Mouse (Mus musculus) mature B cell (primary cell): Measurements from ENCODE around the gene Tbc1d24.

ENCODE experiments used
- in situ Hi-C: fragments of 300-500 bp; cut with MboI; formaldehyde crosslinking; loops from 2 replicates; pipeline ENCODE4 v1.14.3; 2019

Tbc1d24 gene

DNA sequence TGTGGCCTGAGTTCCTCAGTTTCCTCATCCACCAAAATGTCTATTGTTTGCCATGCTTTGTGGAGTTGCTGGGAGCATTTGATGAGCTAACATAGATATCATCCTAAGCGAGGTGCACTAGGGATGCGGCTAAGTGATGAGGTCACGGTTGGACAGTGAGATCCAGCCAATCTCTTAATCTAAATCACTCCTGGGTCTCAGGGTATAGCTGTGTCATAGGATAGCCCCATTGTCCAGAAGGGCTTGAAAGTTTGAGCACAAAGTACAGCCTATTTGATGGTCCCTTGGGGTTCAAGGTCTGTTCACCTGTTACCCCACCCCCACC is 4.5 kb upstream of the Tbc1d24 start:
- in situ Hi-C loops: no loop called here

DNA sequence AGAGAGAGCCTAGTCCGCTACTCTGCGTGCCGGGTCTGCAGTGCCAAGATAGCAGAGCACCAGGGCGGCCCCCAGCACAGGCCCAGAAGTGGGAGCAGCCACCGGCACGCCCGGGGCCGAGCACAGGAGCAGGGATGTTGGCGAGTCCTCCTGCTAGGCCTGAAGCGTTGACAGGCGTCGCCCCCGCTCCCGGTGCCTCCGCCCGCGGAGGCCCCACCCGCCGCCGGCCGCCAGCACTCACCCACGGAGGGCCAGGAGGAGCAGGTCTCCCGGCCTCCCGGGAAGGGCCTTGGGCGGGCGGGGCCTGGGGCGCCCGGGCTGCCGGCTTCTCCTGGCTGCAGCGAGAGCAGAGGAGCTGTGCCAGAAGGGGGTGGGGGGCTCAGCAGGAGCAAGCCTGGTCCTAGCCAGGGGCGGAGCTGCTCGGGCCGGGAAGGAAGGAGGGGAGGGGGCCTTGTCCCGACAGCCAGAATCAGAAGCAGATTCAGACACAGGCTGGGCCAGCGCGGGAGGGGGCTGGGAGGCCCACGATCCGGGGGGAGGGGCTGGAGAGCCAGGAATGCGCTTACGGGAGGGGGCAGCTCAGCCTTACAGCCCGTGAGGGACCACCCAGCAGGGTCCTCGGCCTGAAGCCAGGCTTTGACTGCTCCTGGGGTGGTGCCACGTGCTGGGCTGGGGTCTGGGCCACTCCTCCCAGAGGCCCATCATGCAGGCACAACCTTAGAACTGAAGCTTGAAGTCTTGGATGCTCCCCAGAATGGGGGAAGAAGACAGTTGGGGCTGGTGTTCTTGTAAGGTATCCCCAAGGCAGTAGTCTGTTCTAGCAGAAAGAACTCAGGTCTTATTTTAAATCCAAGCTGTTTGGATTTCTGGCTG is 3.9 kb upstream of the Tbc1d24 start, which contains the start of gene Ntn3:
Gene Ntn3 (minus strand): TSS at position 489 of the 873 bp plus-strand sequence.
- in situ Hi-C loops: no loop called here

DNA sequence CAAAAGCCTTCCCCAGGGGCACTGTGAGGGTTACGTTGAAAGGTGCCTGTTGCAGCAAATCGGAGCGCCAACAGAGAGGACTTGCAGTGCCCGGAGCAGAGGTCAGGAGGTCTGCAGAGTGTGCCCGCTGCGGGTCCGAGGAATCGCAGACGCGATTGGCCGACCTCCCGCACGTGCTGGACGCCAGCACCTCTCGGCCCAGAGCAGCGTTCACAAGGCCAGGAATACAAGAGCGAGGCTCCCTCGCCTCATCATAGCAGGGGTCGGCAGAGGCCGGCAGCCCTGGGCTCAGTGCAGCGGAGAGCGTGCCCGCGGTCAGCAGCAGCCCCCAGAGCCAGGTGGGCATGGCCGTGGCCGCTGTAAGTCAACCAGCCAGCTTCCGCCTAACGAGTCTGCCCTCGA is 3.3 kb upstream of the Tbc1d24 start:
- in situ Hi-C loops: no loop called here

GRCm38 (mm10) chr17:24207768-24208640 is 2.6 kb upstream of the Tbc1d24 start:
- in situ Hi-C loops: no loop called here

GRCm38 (mm10) chr17:24206451-24207351 is 1.3 kb upstream of the Tbc1d24 start:
- in situ Hi-C loops: no loop called here

GRCm38 (mm10) chr17:24205908-24206361 is 573 bp upstream of the Tbc1d24 start:
- in situ Hi-C loops: no loop called here

GRCm38 (mm10) chr17:24204846-24205245 is 516 bp downstream of the Tbc1d24 start:
- in situ Hi-C loops: no loop called here

GRCm38 (mm10) chr17:24203611-24204534 is 1.5 kb downstream of the Tbc1d24 start:
- in situ Hi-C loops: no loop called here

GRCm38 (mm10) chr17:24203068-24203467 is 2.3 kb downstream of the Tbc1d24 start:
- in situ Hi-C loops: no loop called here

DNA sequence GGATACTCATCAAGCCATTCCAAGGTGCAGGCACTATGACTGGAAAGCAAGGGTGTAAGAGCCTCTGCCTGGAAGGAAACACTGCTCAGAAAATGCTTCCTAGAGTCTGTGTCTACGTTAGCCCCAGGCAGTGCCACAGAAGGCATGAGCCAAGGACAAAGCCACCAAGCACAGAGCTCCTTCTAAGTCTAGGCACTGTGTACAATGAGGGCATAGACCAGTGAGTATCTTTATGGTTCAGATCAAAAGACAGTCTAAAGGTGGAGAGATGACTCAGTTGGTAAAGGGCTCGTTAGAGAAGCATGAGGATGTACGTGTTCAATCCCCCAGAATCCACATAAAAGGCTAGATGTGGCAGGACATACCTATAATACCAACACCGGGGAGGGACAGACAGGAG is 4.3 kb downstream of the Tbc1d24 start:
- in situ Hi-C loops: no loop called here

DNA sequence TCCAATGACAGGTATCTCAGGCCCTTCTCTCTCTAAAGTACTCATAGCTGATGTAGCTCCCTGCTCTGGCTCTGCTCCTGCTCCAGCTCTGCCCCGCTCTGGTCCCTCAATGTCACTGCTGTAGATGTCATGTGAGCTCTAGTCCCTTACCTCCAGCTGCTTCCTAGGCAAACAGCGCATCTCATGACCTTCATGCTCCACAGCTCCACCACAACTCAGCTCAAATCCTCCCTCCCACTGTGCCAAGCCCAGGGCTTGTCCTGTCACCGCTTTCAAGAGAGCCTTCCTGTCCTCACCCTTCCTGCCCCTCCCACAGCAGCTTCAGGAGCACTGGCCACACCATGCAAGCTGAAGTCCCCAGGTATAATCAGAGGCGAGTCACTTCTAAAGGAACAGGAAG is 5.6 kb downstream of the Tbc1d24 start:
- in situ Hi-C loops: no loop called here

GRCm38 (mm10) chr17:24199252-24199651 is 6.1 kb downstream of the Tbc1d24 start:
- in situ Hi-C loops: no loop called here

- in situ Hi-C loops: no loop called here
Measured at GRCm38 (mm10) chr17:24197032-24197824, 8.1 kb downstream of the Tbc1d24 start.

DNA sequence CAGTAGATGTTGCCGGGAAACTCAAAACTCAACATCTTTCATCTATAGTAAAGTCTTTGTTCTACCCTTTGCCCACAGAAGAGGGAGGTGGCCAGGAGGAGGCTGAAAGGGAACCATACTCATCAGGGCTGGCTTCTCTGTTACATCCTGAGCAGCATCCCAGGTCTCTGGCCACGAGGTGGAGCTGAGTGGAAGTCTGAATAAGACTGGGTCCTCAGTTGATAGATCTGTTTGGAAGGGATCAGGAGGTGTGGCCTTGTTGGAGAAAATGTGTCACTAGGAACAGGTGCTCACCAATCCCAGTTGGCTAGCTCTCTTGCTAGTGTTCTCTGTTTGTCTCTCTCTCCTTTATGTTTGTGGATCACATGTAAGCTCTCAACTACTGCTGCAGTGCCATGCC is 10.0 kb downstream of the Tbc1d24 start:
- in situ Hi-C loops: no loop called here

GRCm38 (mm10) chr17:24193769-24194168 is 11.6 kb downstream of the Tbc1d24 start:
- in situ Hi-C loops: no loop called here

DNA sequence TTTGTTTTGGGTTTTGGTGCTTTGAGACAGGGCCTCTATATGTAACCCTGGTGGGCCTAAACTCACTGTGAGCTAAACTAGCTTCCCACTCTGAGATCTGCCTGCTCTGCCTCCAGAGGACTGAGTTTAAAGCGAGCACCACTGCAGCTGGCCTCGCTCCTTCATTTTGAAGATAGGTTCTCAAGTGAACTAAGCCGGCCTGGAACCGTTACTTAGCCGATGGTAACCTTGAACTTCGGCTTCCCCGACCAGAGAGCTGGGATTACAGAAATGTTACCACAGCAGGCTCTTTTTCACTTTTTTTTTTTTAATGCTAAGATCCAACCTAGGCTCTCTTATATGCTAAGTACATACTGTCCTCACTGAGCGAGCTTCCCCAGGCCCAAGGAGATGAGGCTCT is 12.1 kb downstream of the Tbc1d24 start:
- in situ Hi-C loops: no loop called here

- in situ Hi-C loops: no loop called here
Measured at GRCm38 (mm10) chr17:24192848-24193247, 12.5 kb downstream of the Tbc1d24 start.

- in situ Hi-C loops: no loop called here
Measured at GRCm38 (mm10) chr17:24191481-24191880, 13.9 kb downstream of the Tbc1d24 start.

- in situ Hi-C loops: no loop called here
Measured at GRCm38 (mm10) chr17:24190934-24191333, 14.4 kb downstream of the Tbc1d24 start.

GRCm38 (mm10) chr17:24174259-24174658 is 31.1 kb downstream of the Tbc1d24 start:
- in situ Hi-C loops: no loop called here
